Mouse (Mus musculus): ENCODE results near the gene Oser1. TPM values are rescaled to one million over a fixed set of nuclear protein-coding genes. Genes with fewer than 3 reads are reported as not detected.

The Oser1 gene
- total RNA-seq, 2 experiments from 2014 or later, result 23.3 to 23.7 TPM

- no peak for DNase-seq
- intact Hi-C loops (cut with DNase I), result no loop called here
Measured at GRCm38 (mm10) chr2:163362940-163363921, 61.3 kb downstream of the Oser1 start.

GRCm38 (mm10) chr2:163360858-163361623 lies 63.5 kb downstream of the Oser1 start:
- intact Hi-C loops (cut with DNase I), result no loop called here
- no peak for DNase-seq

GRCm38 (mm10) chr2:163359253-163359652 lies 65.2 kb downstream of the Oser1 start:
- no peak for DNase-seq
- intact Hi-C loops (cut with DNase I), result no loop called here

GRCm38 (mm10) chr2:163358662-163359061 lies 65.8 kb downstream of the Oser1 start:
- intact Hi-C loops (cut with DNase I), result no loop called here

GRCm38 (mm10) chr2:163356113-163356840 lies 68.2 kb downstream of the Oser1 start:
- intact Hi-C loops (cut with DNase I), result no loop called here
- DNase-seq, result no peak

More at GRCm38 (mm10) chr2:163358662-163359061, 65.8 kb downstream of the Oser1 start:
- DNase-seq, result no peak

Other genes with a start within 250 kb of the Oser1 start
- gene Tox2, start 221.6 kb downstream of the Oser1 start, total RNA-seq (2021), result 10 to 100 TPM; 18.3 to 23.0 TPM
- under 1 TPM; 0.54 to 0.74 TPM for gene Jph2, start 26.7 kb downstream of the Oser1 start, total RNA-seq (2021)
- gene Gdap1l1, start 13.8 kb upstream of the Oser1 start, total RNA-seq (2021), result 10 to 100 TPM; 90.8 to 98.3 TPM
- 10 to 100 TPM; 15.3 TPM for gene Fitm2, start 47.9 kb upstream of the Oser1 start, total RNA-seq (2021)
- gene R3hdml, start 67.6 kb upstream of the Oser1 start, total RNA-seq (2021), result under 1 TPM in 1 of 2 experiments, not detected in 1; 0.36 TPM
- not detected for gene Hnf4a, start 82.1 kb upstream of the Oser1 start, total RNA-seq (2021)
- gene Ttpal, start 177.6 kb upstream of the Oser1 start, total RNA-seq (2021), result 10 to 100 TPM; 40.1 to 46.8 TPM
- gene Serinc3, start 220.4 kb upstream of the Oser1 start, total RNA-seq (2021), result 100 to 1,000 TPM; 138 to 139 TPM
- 10 to 100 TPM; 83.4 to 91.6 TPM for gene Pkig, start 233.7 kb upstream of the Oser1 start, total RNA-seq (2021)

All from left cerebral cortex, postnatal 4 days (tissue).